Mouse (Mus musculus) lung, postnatal 0 days (tissue): ENCODE data around the gene Ccnj. TPM values are rescaled to one million over a fixed set of nuclear protein-coding genes. Genes with fewer than 3 reads are reported as not detected.

Experiments
- ATAC-seq: fragments of 200-750 bp; cut with Nextera tagmentation; 2 replicates; pipeline ENCODE4 v1.8.0; 2017; ENCODE audit warnings: moderate library complexity
- DNase-seq: peaks from one replicate; pipeline ENCODE4 v3.0.0-alpha.2; 2016; ENCODE audit warnings: low spot score
- H3K27ac ChIP-seq: fragments of 300-500 bp; sonication (generic); 2 replicates; pipeline ENCODE4 v1.5.1; 2014; ENCODE audit warnings: antibody characterized with exemption, mild to moderate bottlenecking, low read length, mixed read lengths
- H3K27me3 ChIP-seq: fragments of 300-500 bp; sonication (generic); replicated peaks from 2 replicates; pipeline ENCODE4 v1.6.1; 2014; ENCODE audit warnings: low read length, mixed read lengths; ENCODE audit not compliant: insufficient read depth
- H3K36me3 ChIP-seq: fragments of 300-500 bp; sonication (generic); 2 replicates; pipeline ENCODE4 v1.6.1; 2014; ENCODE audit warnings: low read length, mixed read lengths; ENCODE audit not compliant: insufficient read depth
- H3K4me1 ChIP-seq: fragments of 300-500 bp; sonication (generic); 2 replicates; pipeline ENCODE4 v1.6.1; 2014; ENCODE audit warnings: antibody characterized with exemption, low read depth, low read length, mixed read lengths; ENCODE audit not compliant: insufficient read depth
- H3K4me2 ChIP-seq: fragments of 300-500 bp; sonication (generic); replicated peaks from 2 replicates; pipeline ENCODE4 v1.6.1; 2014; ENCODE audit warnings: low read depth, mild to moderate bottlenecking, low read length, moderate library complexity, mixed read lengths
- H3K4me3 ChIP-seq: fragments of 300-500 bp; sonication (generic); 2 replicates; pipeline ENCODE4 v1.5.1; 2014; ENCODE audit warnings: low read depth, low read length
- H3K9ac ChIP-seq: fragments of 300-500 bp; sonication (generic); replicated peaks from 2 replicates; pipeline ENCODE4 v1.6.1; 2014; ENCODE audit warnings: low read depth, mild to moderate bottlenecking
- H3K9me3 ChIP-seq: fragments of 300-500 bp; sonication (generic); 2 replicates; pipeline ENCODE4 v1.6.1; 2016; ENCODE audit warnings: low read length, mixed read lengths
- CTCF ChIP-seq: IDR thresholded peaks from 2 replicates; pipeline ENCODE4 v1.5.1; 2016; ENCODE audit warnings: antibody characterized with exemption, mild to moderate bottlenecking
- EP300 ChIP-seq: IDR thresholded peaks from 2 replicates; pipeline ENCODE4 v1.6.1; 2016; ENCODE audit warnings: antibody characterized with exemption, mild to moderate bottlenecking, control low read depth
- WGBS: fragments of 180-500 bp; shearing (Covaris S2); extraction: QIAGEN DNeasy Blood & Tissue Kit; methylation state at CpG from one replicate; pipeline ENCODE4 v1.1.7; 2014; 5-methylcytosine and 5-hydroxymethylcytosine counted together
- polyA plus RNA-seq: library from polyadenylated mRNA; unstranded; fragments of >200 nt; fragmentation: Nextera tagmentation; extraction: Ambion mirVana; gene quantifications from 2 replicates; pipeline ENCODE4 v1.2.1, GENCODE M21; 2015

Gene Ccnj
- polyA plus RNA-seq, 1 experiment from 2014 or later, result 12.7 TPM

DNA sequence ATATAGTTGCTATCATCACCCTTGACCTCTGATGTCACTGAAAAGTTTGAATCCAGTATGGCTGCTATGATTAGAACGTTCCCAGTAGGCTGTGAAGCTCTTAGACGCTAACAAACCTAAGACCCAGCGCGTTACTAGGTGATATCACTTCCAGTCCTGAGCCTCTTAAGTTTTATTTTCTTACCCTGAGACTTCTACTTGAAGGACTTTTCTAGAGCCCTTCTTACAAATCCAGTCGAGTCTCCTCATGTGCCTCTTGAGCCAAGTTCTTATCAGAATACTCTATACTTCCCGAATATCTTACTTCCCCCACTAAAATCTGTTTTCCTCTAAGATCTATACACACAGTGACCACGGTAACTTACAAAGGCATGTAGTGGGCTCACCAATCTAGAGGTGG lies 7.1 kb downstream of the Ccnj start:
- Histone ChIP-seq H3K27me3 (no peaks in the 10 kb centered on the region), H3K4me2 (no peak overlapping the region), H3K9ac (no peak overlapping the region), H3K4me3 (no peak overlapping the region), H3K27ac (peak overlapping the region; percentile 35; the same call in 1 of the 2 replicates), H3K4me1 (peaks cover 10% of the 10 kb centered on the region; the same call in 1 of the 2 replicates), H3K9me3 (no peaks in the 10 kb centered on the region), H3K36me3 (peaks cover 25% of the 10 kb centered on the region)
- DNase-seq, result peak; percentile 90
- TF ChIP-seq EP300 (peak; percentile 91), CTCF (no peak)
- peak; percentile 89 for ATAC-seq
- WGBS, result 72% methylated on average over 7 of the region's 7 CpGs

DNA sequence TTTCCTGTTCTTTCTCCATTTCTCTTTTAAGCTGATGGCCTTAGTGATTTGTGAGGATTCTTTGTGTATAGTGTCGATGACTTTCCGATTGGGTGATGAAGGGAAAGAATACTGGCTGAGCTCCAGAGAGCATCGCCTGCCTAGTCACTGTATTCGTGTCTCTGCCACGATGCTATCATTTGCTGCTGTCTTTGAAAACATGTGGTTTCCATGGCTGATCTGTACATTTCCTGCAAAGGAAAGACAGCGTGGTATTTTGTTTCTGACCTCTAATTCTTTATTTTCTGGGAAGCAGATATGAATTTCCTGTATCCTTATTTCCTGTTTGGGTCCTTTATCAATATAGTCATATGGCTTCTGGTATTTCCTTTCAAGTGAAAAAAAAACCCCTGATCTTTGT lies 9.2 kb downstream of the Ccnj start:
- no peak overlapping the region for H3K4me2 ChIP-seq
- DNase-seq, result no peak
- H3K27ac ChIP-seq, result no peak overlapping the region
- H3K9me3 ChIP-seq, result no peaks in the 10 kb centered on the region
- no peaks in the 10 kb centered on the region for H3K27me3 ChIP-seq
- WGBS, result 48% methylated on average over 6 of the region's 6 CpGs
- H3K4me1 ChIP-seq, result peaks cover 5% of the 10 kb centered on the region; the same call in 1 of the 2 replicates
- no peak for TF ChIP-seq CTCF
- 0 out of 2 replicates have a peak, but pooled peaks have one; percentile 31 for TF ChIP-seq EP300
- H3K4me3 ChIP-seq, result no peak overlapping the region
- H3K36me3 ChIP-seq, result peaks cover 31% of the 10 kb centered on the region
- no peak overlapping the region for H3K9ac ChIP-seq
- ATAC-seq, result no peak

DNA sequence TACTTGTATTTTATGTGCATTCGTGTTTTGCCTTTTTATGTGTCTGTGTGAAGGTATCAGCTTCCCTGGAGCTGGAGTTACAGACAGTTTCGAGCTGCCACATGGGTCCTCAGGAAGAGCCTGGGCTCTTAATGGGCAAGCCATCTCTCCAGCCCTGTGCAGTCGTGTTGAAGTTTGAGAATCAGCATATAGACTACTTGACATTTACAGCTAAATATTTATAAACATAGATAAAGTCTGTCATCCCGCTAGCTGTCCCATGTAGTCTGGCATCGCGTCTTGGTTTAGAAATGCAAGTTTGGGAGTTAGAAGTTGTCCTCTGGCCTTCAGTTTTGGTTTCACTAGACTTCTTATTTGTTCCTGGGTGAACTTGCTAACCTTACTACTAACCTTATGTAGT lies 10.0 kb downstream of the Ccnj start:
- no peak for ATAC-seq
- no peak for TF ChIP-seq CTCF
- no peak for TF ChIP-seq EP300
- Histone ChIP-seq H3K9me3 (no peaks in the 10 kb centered on the region), H3K27ac (no peak overlapping the region), H3K36me3 (peaks cover 39% of the 10 kb centered on the region), H3K4me1 (peaks cover 5% of the 10 kb centered on the region; the same call in 1 of the 2 replicates), H3K4me3 (no peak overlapping the region), H3K4me2 (no peak overlapping the region), H3K9ac (no peak overlapping the region), H3K27me3 (no peaks in the 10 kb centered on the region)
- DNase-seq, result no peak
- WGBS, result 53% methylated on average over 6 of the region's 6 CpGs

DNA sequence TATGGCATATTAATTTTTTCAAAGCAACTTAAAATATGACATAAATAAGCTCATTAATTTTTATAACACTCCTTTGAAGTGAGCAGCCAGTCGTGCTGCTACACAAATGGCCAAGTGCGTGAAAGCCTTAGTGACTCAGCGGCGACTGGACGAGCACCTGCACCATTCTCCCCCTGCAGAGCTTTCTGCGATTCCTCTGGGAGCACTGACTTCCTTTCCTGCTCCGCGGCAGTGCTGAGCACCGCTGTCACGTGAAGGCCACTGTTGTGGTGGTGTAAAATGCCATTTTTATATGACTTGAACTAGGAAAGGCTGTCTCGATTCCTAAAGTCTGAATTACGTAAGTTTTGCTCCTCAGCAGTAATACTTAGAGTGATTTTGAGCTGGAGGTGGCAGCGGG lies 10.5 kb downstream of the Ccnj start:
- Histone ChIP-seq H3K4me2 (no peak overlapping the region), H3K27me3 (no peaks in the 10 kb centered on the region), H3K9me3 (no peaks in the 10 kb centered on the region), H3K9ac (no peak overlapping the region), H3K27ac (no peak overlapping the region), H3K4me3 (no peak overlapping the region), H3K36me3 (peaks cover 42% of the 10 kb centered on the region), H3K4me1 (peaks cover 5% of the 10 kb centered on the region; the same call in 1 of the 2 replicates)
- ATAC-seq, result no peak
- TF ChIP-seq CTCF (no peak), EP300 (no peak)
- WGBS, result 73% methylated on average over 13 of the region's 13 CpGs
- DNase-seq, result no peak

DNA sequence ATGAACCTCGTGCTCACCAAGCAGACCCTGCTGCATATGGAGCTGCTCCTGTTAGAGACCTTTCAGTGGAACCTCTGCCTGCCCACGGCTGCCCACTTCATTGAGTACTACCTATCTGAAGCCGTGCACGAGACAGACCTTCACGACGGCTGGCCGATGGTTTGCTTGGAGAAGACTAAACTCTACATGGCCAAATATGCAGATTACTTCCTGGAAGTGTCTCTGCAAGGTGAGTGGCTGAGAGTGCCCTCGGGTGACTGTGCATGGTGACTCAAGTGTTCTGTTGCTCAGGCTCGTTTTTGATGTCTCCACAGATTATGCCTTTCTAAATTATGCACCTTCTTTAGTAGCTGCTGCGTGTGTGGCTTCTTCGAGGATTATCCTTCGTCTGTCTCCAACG lies 13.7 kb downstream of the Ccnj start:
- ATAC-seq (peak; percentile 37; the same call in 1 of the 2 replicates), DNase-seq (peak; percentile 40)
- Histone ChIP-seq H3K27me3 (no peaks in the 10 kb centered on the region), H3K4me3 (no peak overlapping the region), H3K4me1 (no peaks in the 10 kb centered on the region), H3K9ac (no peak overlapping the region), H3K36me3 (peaks cover 29% of the 10 kb centered on the region), H3K9me3 (no peaks in the 10 kb centered on the region), H3K4me2 (no peak overlapping the region), H3K27ac (no peak overlapping the region)
- no peak for TF ChIP-seq CTCF
- no peak for TF ChIP-seq EP300
- 79% methylated on average over 13 of the region's 13 CpGs for WGBS

DNA sequence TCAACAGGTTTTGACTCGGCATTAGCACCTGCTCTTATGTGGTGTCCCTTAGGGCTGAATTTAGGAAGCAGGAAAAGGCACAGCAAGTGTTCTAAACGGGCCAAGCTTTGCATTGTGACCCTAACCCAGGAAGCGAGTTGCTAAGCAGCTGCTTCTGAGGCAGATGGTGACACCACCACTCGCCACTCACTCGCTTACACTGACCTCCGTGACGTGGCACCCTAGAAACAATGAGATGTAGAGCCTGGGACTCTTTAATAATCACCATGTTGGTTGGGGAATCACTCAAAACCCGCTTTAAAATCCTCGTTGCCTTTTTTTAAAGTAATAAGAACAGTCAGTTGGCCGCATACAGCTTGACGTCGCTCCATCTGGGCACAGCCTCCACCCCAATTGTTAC lies 18.3 kb downstream of the Ccnj start:
- Histone ChIP-seq H3K4me2 (no peak overlapping the region), H3K4me3 (no peak overlapping the region), H3K27me3 (no peaks in the 10 kb centered on the region), H3K9me3 (no peaks in the 10 kb centered on the region), H3K9ac (no peak overlapping the region), H3K4me1 (no peaks in the 10 kb centered on the region), H3K36me3 (peaks cover 23% of the 10 kb centered on the region), H3K27ac (no peak overlapping the region)
- 81% methylated on average over 12 of the region's 12 CpGs for WGBS
- DNase-seq, result no peak
- no peak for ATAC-seq
- TF ChIP-seq EP300 (no peak), CTCF (no peak)

DNA sequence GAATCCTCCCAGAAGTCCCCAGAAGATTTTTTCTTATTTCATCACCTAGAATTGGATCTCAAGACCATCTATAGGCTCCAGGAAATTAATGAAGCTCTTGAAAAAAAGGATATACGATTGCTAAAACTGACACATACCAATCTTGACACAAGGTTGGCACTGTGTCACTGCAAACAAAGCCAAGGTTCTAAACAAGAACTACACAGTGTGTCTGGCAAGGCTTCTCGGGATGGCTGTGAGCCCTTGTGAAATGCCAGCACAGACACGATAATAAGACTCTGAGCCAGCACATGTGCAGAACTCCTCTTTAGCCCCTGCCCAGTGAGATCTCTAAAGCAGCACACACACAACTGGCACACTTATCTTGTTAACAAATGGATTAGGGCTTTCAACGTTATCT lies 28.5 kb downstream of the Ccnj start:
- peak; percentile 67 for DNase-seq
- H3K4me1 ChIP-seq, result no peaks in the 10 kb centered on the region
- H3K36me3 ChIP-seq, result no peaks in the 10 kb centered on the region
- no peak overlapping the region for H3K27ac ChIP-seq
- ATAC-seq, result peak; percentile 78
- H3K4me3 ChIP-seq, result no peak overlapping the region
- no peak for TF ChIP-seq CTCF
- no peak for TF ChIP-seq EP300
- WGBS, result 23% methylated on average over 4 of the region's 4 CpGs
- H3K27me3 ChIP-seq, result no peaks in the 10 kb centered on the region
- H3K9me3 ChIP-seq, result no peaks in the 10 kb centered on the region
- H3K4me2 ChIP-seq, result no peak overlapping the region
- no peak overlapping the region for H3K9ac ChIP-seq
